Mouse (Mus musculus) cerebellum, adult 11 months (tissue): Measurements from ENCODE around the gene Olfr9.
"Not testable (repeated sequence)": the region's sequence is repeated elsewhere in the genome, so short reads cannot be mapped to it uniquely, and the experiment has no call there.

ENCODE experiments used
- DNase-seq: peaks from one replicate; pipeline ENCODE4 v3.0.0; 2022

Olfr9 gene

GRCm38 (mm10) chr10:128989131-128989530, at the start of gene Olfr9:
Gene Olfr9, plus strand, starts transcription at chr10:128989431.
- DNase-seq: not testable (repeated sequence)

- no peak for DNase-seq
Measured at GRCm38 (mm10) chr10:128940475-128941061, 48.7 kb upstream of the Olfr9 start.

- no peak for DNase-seq
Measured at GRCm38 (mm10) chr10:128945675-128946074, 43.6 kb upstream of the Olfr9 start.

GRCm38 (mm10) chr10:128947496-128947895, 41.7 kb upstream of the Olfr9 start:
- no peak for DNase-seq

- no peak for DNase-seq
Measured at GRCm38 (mm10) chr10:128950208-128950887, 38.9 kb upstream of the Olfr9 start.

GRCm38 (mm10) chr10:128958340-128958739, 30.9 kb upstream of the Olfr9 start:
- DNase-seq: no peak

- DNase-seq: no peak
Measured at GRCm38 (mm10) chr10:128960142-128960541, 29.1 kb upstream of the Olfr9 start.

- no peak for DNase-seq
Measured at GRCm38 (mm10) chr10:128960590-128961584, 28.3 kb upstream of the Olfr9 start, which contains the start of gene Mettl7b. Gene Mettl7b, minus strand, starts transcription at chr10:128960988.

- DNase-seq: no peak
Measured at GRCm38 (mm10) chr10:128964961-128965360, 24.3 kb upstream of the Olfr9 start.

GRCm38 (mm10) chr10:128965871-128966270, 23.4 kb upstream of the Olfr9 start:
- DNase-seq: no peak

GRCm38 (mm10) chr10:128968341-128968749, 20.9 kb upstream of the Olfr9 start:
- DNase-seq: no peak

- DNase-seq: no peak
Measured at GRCm38 (mm10) chr10:128970740-128971250, 18.4 kb upstream of the Olfr9 start.

- DNase-seq: no peak
Measured at GRCm38 (mm10) chr10:128972841-128973240, 16.4 kb upstream of the Olfr9 start.

GRCm38 (mm10) chr10:128976395-128976794, 12.8 kb upstream of the Olfr9 start:
- no peak for DNase-seq

- DNase-seq: peak; percentile 48
Measured at GRCm38 (mm10) chr10:128977522-128978114, 11.6 kb upstream of the Olfr9 start.

GRCm38 (mm10) chr10:128980644-128981365, 8.4 kb upstream of the Olfr9 start:
- DNase-seq: no peak

GRCm38 (mm10) chr10:128990129-128990850, 1.1 kb downstream of the Olfr9 start:
- DNase-seq: not testable (repeated sequence)

- DNase-seq: no peak
Measured at GRCm38 (mm10) chr10:128990994-128991393, 1.8 kb downstream of the Olfr9 start.

GRCm38 (mm10) chr10:128995796-128996195, 6.6 kb downstream of the Olfr9 start:
- DNase-seq: no peak

- DNase-seq: no peak
Measured at GRCm38 (mm10) chr10:128996523-128997040, 7.4 kb downstream of the Olfr9 start.
